Mouse (Mus musculus) liver, embryonic 12.5 days (tissue): Measurements from ENCODE around the gene Ap5s1. TPM values are rescaled to one million over a fixed set of nuclear protein-coding genes. Genes with fewer than 3 reads are reported as not detected.

ENCODE experiments used
- ATAC-seq: fragments of 200-750 bp; cut with Nextera tagmentation; 2 replicates; pipeline ENCODE4 v1.8.0; 2017; ENCODE audit warnings: moderate number of reproducible peaks, mild to moderate bottlenecking, moderate library complexity
- H3K27ac ChIP-seq: fragments of 300-500 bp; sonication (generic); 2 replicates; pipeline ENCODE4 v1.5.1; 2016; ENCODE audit warnings: mild to moderate bottlenecking
- H3K27me3 ChIP-seq: fragments of 300-500 bp; sonication (generic); replicated peaks from 2 replicates; pipeline ENCODE4 v1.6.1; 2016; ENCODE audit warnings: mild to moderate bottlenecking, moderate library complexity
- H3K36me3 ChIP-seq: fragments of 300-500 bp; sonication (generic); 2 replicates; pipeline ENCODE4 v1.6.1; 2016; ENCODE audit warnings: mild to moderate bottlenecking, moderate library complexity
- H3K4me1 ChIP-seq: fragments of 300-500 bp; sonication (generic); 2 replicates; pipeline ENCODE4 v1.6.1; 2016
- H3K4me2 ChIP-seq: fragments of 300-500 bp; sonication (generic); 2 replicates; pipeline ENCODE4 v1.6.1; 2016; ENCODE audit warnings: mild to moderate bottlenecking, moderate library complexity
- H3K4me3 ChIP-seq: fragments of 300-500 bp; sonication (generic); 2 replicates; pipeline ENCODE4 v1.5.1; 2016; ENCODE audit warnings: mild to moderate bottlenecking, moderate library complexity
- H3K9ac ChIP-seq: fragments of 300-500 bp; sonication (generic); 2 replicates; pipeline ENCODE4 v1.6.1; 2016; ENCODE audit warnings: mild to moderate bottlenecking, moderate library complexity
- H3K9me3 ChIP-seq: fragments of 300-500 bp; sonication (generic); replicated peaks from 2 replicates; pipeline ENCODE4 v1.6.1; 2016; ENCODE audit warnings: mild to moderate bottlenecking, moderate library complexity
- WGBS: fragments of 180-500 bp; shearing (Covaris S2); methylation state at CpG from one replicate; pipeline ENCODE4 v1.1.7; 2016; ENCODE audit not compliant: insufficient replicate concordance; 5-methylcytosine and 5-hydroxymethylcytosine counted together
- polyA plus RNA-seq: library from polyadenylated mRNA; unstranded; fragments of >200 nt; fragmentation: Nextera tagmentation; extraction: Ambion mirVana; gene quantifications from 2 replicates; pipeline ENCODE4 v1.2.1, GENCODE M21; 2016

The Ap5s1 gene
- polyA plus RNA-seq, 1 experiment from 2014 or later, result 17.0 TPM

- 69% methylated on average over 8 of the region's 8 CpGs for WGBS
- Histone ChIP-seq H3K4me1 (peaks cover 76% of the 10 kb centered on the region), H3K27ac (0 out of 2 replicates have a peak overlapping the region, but pooled peaks have one; percentile 43), H3K4me3 (no peak overlapping the region), H3K9ac (no peak overlapping the region), H3K36me3 (no peaks in the 10 kb centered on the region), H3K9me3 (no peaks in the 10 kb centered on the region), H3K4me2 (no peak overlapping the region), H3K27me3 (no peaks in the 10 kb centered on the region)
- no peak for ATAC-seq
Measured at GRCm38 (mm10) chr2:131258693-131259092, 51.8 kb downstream of the Ap5s1 start.

- WGBS, result 23% methylated on average over 9 of the region's 9 CpGs
- no peaks in the 10 kb centered on the region for H3K27me3 ChIP-seq
- peaks cover 77% of the 10 kb centered on the region for H3K4me1 ChIP-seq
- peak overlapping the region; percentile 93 for H3K9ac ChIP-seq
- peak overlapping the region; percentile 73 for H3K4me2 ChIP-seq
- H3K36me3 ChIP-seq, result peaks cover 14% of the 10 kb centered on the region; the same call in 1 of the 2 replicates
- H3K9me3 ChIP-seq, result no peaks in the 10 kb centered on the region
- H3K4me3 ChIP-seq, result peak overlapping the region; percentile 75; the same call in 1 of the 2 replicates
- H3K27ac ChIP-seq, result peak overlapping the region; percentile 94
- ATAC-seq, result peak; percentile 47
Measured at GRCm38 (mm10) chr2:131260544-131261307, 53.8 kb downstream of the Ap5s1 start.

- H3K9me3 ChIP-seq, result no peaks in the 10 kb centered on the region
- peak overlapping the region; percentile 93 for H3K9ac ChIP-seq
- H3K4me2 ChIP-seq, result peak overlapping the region; percentile 73
- H3K27me3 ChIP-seq, result no peaks in the 10 kb centered on the region
- peak; percentile 38 for ATAC-seq
- peak overlapping the region; percentile 75 for H3K4me3 ChIP-seq
- WGBS, result 11% methylated on average over 10 of the region's 10 CpGs
- peaks cover 19% of the 10 kb centered on the region; the same call in 1 of the 2 replicates for H3K36me3 ChIP-seq
- H3K27ac ChIP-seq, result peak overlapping the region; percentile 94
- peaks cover 75% of the 10 kb centered on the region for H3K4me1 ChIP-seq
Measured at GRCm38 (mm10) chr2:131261481-131262212, 54.8 kb downstream of the Ap5s1 start.

GRCm38 (mm10) chr2:131262213-131262672 is 55.4 kb downstream of the Ap5s1 start, which contains the start of gene Pank2:
TSS of gene Pank2 (plus strand) at chr2:131262495.
- peak within 1 kb of the TSS; percentile 73 for H3K4me2 ChIP-seq
- WGBS, result 0% methylated on average over 47 of the region's 49 CpGs
- peak within 1 kb of the TSS; percentile 93 for H3K9ac ChIP-seq
- H3K4me1 ChIP-seq, result peaks cover 69% of the 10 kb centered on the region
- peak within 1 kb of the TSS; percentile 99 for H3K27ac ChIP-seq
- peak within 1 kb of the TSS; percentile 75 for H3K4me3 ChIP-seq
- H3K9me3 ChIP-seq, result no peaks in the 10 kb centered on the region
- ATAC-seq, result peak; percentile 94
- H3K36me3 ChIP-seq, result peaks cover 21% of the 10 kb centered on the region; the same call in 1 of the 2 replicates
- H3K27me3 ChIP-seq, result no peaks in the 10 kb centered on the region

Other genes starting within 250 kb of the Ap5s1 start
- gene Gfra4, start 164.0 kb upstream of the Ap5s1 start, polyA plus RNA-seq, result 0.86 and 1.6 TPM in 2 replicates
- 0.62 and 0.90 TPM in 2 replicates for gene Adam33, start 143.3 kb upstream of the Ap5s1 start, polyA plus RNA-seq
- gene Siglec1, start 120.3 kb upstream of the Ap5s1 start, polyA plus RNA-seq, result 0.36 and 0.42 TPM in 2 replicates
- gene Hspa12b, start 79.8 kb upstream of the Ap5s1 start, polyA plus RNA-seq, result 4.2 TPM in 2 replicates
- gene Gm11037, start 73.6 kb upstream of the Ap5s1 start, polyA plus RNA-seq, result not detected in 2 replicates
- 131 and 141 TPM in 2 replicates for gene 1700037H04Rik, start 47.0 kb upstream of the Ap5s1 start, polyA plus RNA-seq
- 5.9 and 6.5 TPM in 2 replicates for gene Cenpb, start 27.0 kb upstream of the Ap5s1 start, polyA plus RNA-seq
- gene Cdc25b, start 20.1 kb upstream of the Ap5s1 start, polyA plus RNA-seq, result 172 and 182 TPM in 2 replicates
- gene Spef1, start 19.8 kb upstream of the Ap5s1 start, polyA plus RNA-seq, result 1.0 and 1.1 TPM in 2 replicates
- gene Mavs, start 27.0 kb downstream of the Ap5s1 start, polyA plus RNA-seq, result 31.8 and 33.3 TPM in 2 replicates
- gene Pank2, start 55.4 kb downstream of the Ap5s1 start, polyA plus RNA-seq, result 42.0 and 44.8 TPM in 2 replicates
- gene Rnf24, start 145.8 kb downstream of the Ap5s1 start, polyA plus RNA-seq, result 0.57 and 0.72 TPM in 2 replicates